ENCODE assay signal across 19 mouse cellular contexts in genomic region chr7:91876831-91877230, GRCm38 (mm10).
DNase-seq lines count a peak whose midpoint lies in the region; ATAC-seq lines count a peak whose summit lies in the region.
"Had no signal": no experiment of that assay in that cellular context is flagged by ENCODE, and none has a peak within 500 bp of the region (broad histone marks: within the 10 kb centered on the region; RNA-seq: fewer than 3 reads in every experiment).

No protein-coding gene starts in this region.

- ATAC-seq in forebrain, embryonic 15.5 days (replicated peaks): 0 out of 2 replicates have a peak, but pooled peaks have one; percentile 32
- no peak for ATAC-seq in forebrain, embryonic 11.5 days (replicated peaks; ENCODE audit: low FRiP score)
- ATAC-seq in midbrain, embryonic 14.5 days (ENCODE audit: low FRiP score, low TSS enrichment): no peak
- no peak for ATAC-seq in midbrain, embryonic 11.5 days (ENCODE audit: low FRiP score)
- ATAC-seq: intestine, embryonic 16.5 days had no signal

- no peaks in the 10 kb centered on the region for H3K4me1 ChIP-seq in forebrain, embryonic 15.5 days
- no peaks in the 10 kb centered on the region for H3K4me1 ChIP-seq in forebrain, embryonic 11.5 days (replicated peaks; ENCODE audit: control insufficient read depth, insufficient read depth, low read length)
- H3K4me1 ChIP-seq in midbrain, embryonic 14.5 days (ENCODE audit: control insufficient read depth, insufficient read depth, low read length): no peaks in the 10 kb centered on the region
- H3K4me1 ChIP-seq in midbrain, embryonic 11.5 days (ENCODE audit: control insufficient read depth, insufficient read depth, low read length): no peaks in the 10 kb centered on the region
- H3K4me1 ChIP-seq: embryonic facial prominence, embryonic 13.5 days; heart, embryonic 13.5 days; limb, embryonic 15.5 days; liver, embryonic 15.5 days; midbrain, embryonic 10.5 days; neural tube, embryonic 15.5 days had no signal

- DNase-seq in forebrain, embryonic 11.5 days (ENCODE audit: low spot score): no peak
- DNase-seq in midbrain, embryonic 14.5 days: peak; percentile 6
- DNase-seq in midbrain, embryonic 11.5 days (ENCODE audit: low spot score, missing footprints): no peak
- DNase-seq in kidney, postnatal 10 days: peak; percentile 46
- DNase-seq in kidney, postnatal 4 days: peak; percentile 13 to 25
- DNase-seq in urinary bladder, postnatal 25 days (ENCODE audit: low spot score): no peak
- DNase-seq: gastrocnemius, postnatal 10 days; heart, adult 11 months; thymus, adult 18-20 months had no signal

- no peak overlapping the region for H3K9ac ChIP-seq in forebrain, embryonic 15.5 days (replicated peaks)
- H3K9ac ChIP-seq in forebrain, embryonic 11.5 days (ENCODE audit: low read length): no peak overlapping the region
- H3K9ac ChIP-seq in midbrain, embryonic 14.5 days (replicated peaks; ENCODE audit: low read length): no peak overlapping the region
- no peak overlapping the region for H3K9ac ChIP-seq in midbrain, embryonic 11.5 days (ENCODE audit: low read length)
- H3K9ac ChIP-seq: embryonic facial prominence, embryonic 13.5 days; heart, embryonic 13.5 days; hindbrain, embryonic 14.5 days; limb, embryonic 15.5 days; liver, embryonic 15.5 days; neural tube, embryonic 15.5 days had no signal

- H3K36me3 ChIP-seq in forebrain, embryonic 15.5 days: no peaks in the 10 kb centered on the region
- no peaks in the 10 kb centered on the region for H3K36me3 ChIP-seq in forebrain, embryonic 11.5 days (ENCODE audit: control insufficient read depth, insufficient read depth, low read length)
- no peaks in the 10 kb centered on the region for H3K36me3 ChIP-seq in midbrain, embryonic 14.5 days (ENCODE audit: control insufficient read depth, insufficient read depth, low read length)
- no peaks in the 10 kb centered on the region for H3K36me3 ChIP-seq in midbrain, embryonic 11.5 days (ENCODE audit: control insufficient read depth, insufficient read depth, low read length)
- H3K36me3 ChIP-seq: embryonic facial prominence, embryonic 13.5 days; heart, embryonic 13.5 days; limb, embryonic 15.5 days; liver, embryonic 15.5 days; midbrain, embryonic 10.5 days; neural tube, embryonic 15.5 days had no signal

- no peaks in the 10 kb centered on the region for H3K27me3 ChIP-seq in forebrain, embryonic 15.5 days
- no peaks in the 10 kb centered on the region for H3K27me3 ChIP-seq in forebrain, embryonic 11.5 days (ENCODE audit: control insufficient read depth, insufficient read depth, low read length)
- no peaks in the 10 kb centered on the region for H3K27me3 ChIP-seq in midbrain, embryonic 14.5 days (ENCODE audit: control insufficient read depth, insufficient read depth, low read length)
- H3K27me3 ChIP-seq in midbrain, embryonic 11.5 days (ENCODE audit: control insufficient read depth, insufficient read depth, low read length): no peaks in the 10 kb centered on the region
- H3K27me3 ChIP-seq: embryonic facial prominence, embryonic 13.5 days; heart, embryonic 13.5 days; limb, embryonic 15.5 days; liver, embryonic 15.5 days; neural tube, embryonic 15.5 days had no signal

- H3K4me3 ChIP-seq in forebrain, embryonic 15.5 days: no peak overlapping the region
- H3K4me3 ChIP-seq in forebrain, embryonic 11.5 days (ENCODE audit: low read depth, low read length): no peak overlapping the region
- H3K4me3 ChIP-seq in midbrain, embryonic 14.5 days (replicated peaks; ENCODE audit: low read depth, low read length): no peak overlapping the region
- H3K4me3 ChIP-seq in midbrain, embryonic 11.5 days (ENCODE audit: low read depth, low read length): no peak overlapping the region
- H3K4me3 ChIP-seq: embryonic facial prominence, embryonic 13.5 days; heart, embryonic 13.5 days; limb, embryonic 15.5 days; liver, embryonic 15.5 days; midbrain, embryonic 10.5 days; neural tube, embryonic 15.5 days had no signal

- no peaks in the 10 kb centered on the region for H3K9me3 ChIP-seq in forebrain, embryonic 15.5 days
- no peaks in the 10 kb centered on the region for H3K9me3 ChIP-seq in forebrain, embryonic 11.5 days (ENCODE audit: control insufficient read depth, low read length)
- no peaks in the 10 kb centered on the region for H3K9me3 ChIP-seq in midbrain, embryonic 14.5 days (ENCODE audit: control insufficient read depth, low read length)
- no peaks in the 10 kb centered on the region for H3K9me3 ChIP-seq in midbrain, embryonic 11.5 days (ENCODE audit: control insufficient read depth, low read length)
- H3K9me3 ChIP-seq: embryonic facial prominence, embryonic 13.5 days; heart, embryonic 13.5 days; limb, embryonic 15.5 days; liver, embryonic 15.5 days; midbrain, embryonic 10.5 days; neural tube, embryonic 15.5 days had no signal

- H3K4me2 ChIP-seq in forebrain, embryonic 15.5 days (replicated peaks): no peak overlapping the region
- H3K4me2 ChIP-seq in forebrain, embryonic 11.5 days (ENCODE audit: low read depth, low read length, severe bottlenecking): no peak overlapping the region
- H3K4me2 ChIP-seq in midbrain, embryonic 14.5 days (ENCODE audit: low read length): no peak overlapping the region
- no peak overlapping the region for H3K4me2 ChIP-seq in midbrain, embryonic 11.5 days
- H3K4me2 ChIP-seq: embryonic facial prominence, embryonic 13.5 days; heart, embryonic 13.5 days; hindbrain, embryonic 14.5 days; limb, embryonic 15.5 days; liver, embryonic 15.5 days; neural tube, embryonic 15.5 days had no signal

- 17% methylated on average over 1 of the region's 1 CpGs for WGBS in forebrain, embryonic 15.5 days
- 79% methylated on average over 1 of the region's 1 CpGs for WGBS in forebrain, embryonic 11.5 days
- WGBS in midbrain, embryonic 14.5 days: 32% methylated on average over 1 of the region's 1 CpGs
- 67% methylated on average over 1 of the region's 1 CpGs for WGBS in midbrain, embryonic 11.5 days

- no peak overlapping the region for H3K27ac ChIP-seq in forebrain, embryonic 15.5 days (replicated peaks)
- H3K27ac ChIP-seq in forebrain, embryonic 11.5 days (ENCODE audit: low read depth, low read length): no peak overlapping the region
- H3K27ac ChIP-seq in midbrain, embryonic 14.5 days (replicated peaks; ENCODE audit: low read depth, low read length): no peak overlapping the region; the same call in 1 of the 2 replicates
- H3K27ac ChIP-seq in midbrain, embryonic 11.5 days (ENCODE audit: low read depth, low read length): no peak overlapping the region
- H3K27ac ChIP-seq: embryonic facial prominence, embryonic 13.5 days; heart, embryonic 13.5 days; hindbrain, embryonic 14.5 days; limb, embryonic 15.5 days; liver, embryonic 15.5 days; macrophage; midbrain, embryonic 10.5 days; neural tube, embryonic 15.5 days had no signal

Comparison
In these comparisons a context has a peak if more than half of its experiments do, and no peak if none do; other contexts are left out.
1. DNase-seq: peak in midbrain, embryonic 14.5 days (single experiment), kidney, postnatal 10 days (single experiment) and kidney, postnatal 4 days (2 of 2); none in forebrain, embryonic 11.5 days (single experiment), midbrain, embryonic 11.5 days (single experiment) and urinary bladder, postnatal 25 days (single experiment).